Mouse (Mus musculus) embryonic fibroblast, embryonic 13.5 days (primary cell): ENCODE measurements around the gene Ubash3b.

Experiments
- CTCF ChIP-seq: IDR thresholded peaks from 2 replicates; pipeline ENCODE4 v1.5.1; 2011; ENCODE audit warnings: mild to moderate bottlenecking, control low read depth, low read length, moderate library complexity, borderline replicate concordance; ENCODE audit not compliant: insufficient read depth
- POLR2A ChIP-seq: IDR thresholded peaks from 2 replicates; pipeline ENCODE4 v1.6.1; 2011; ENCODE audit warnings: low read depth, mild to moderate bottlenecking, control low read depth, low read length, moderate library complexity

- TF ChIP-seq CTCF: no peak
- TF ChIP-seq POLR2A: no peak
These were observed 92.0 kb downstream of the Ubash3b start for GRCm38 (mm10) chr9:41069509-41069908.
